Mouse (Mus musculus): Measurements from ENCODE around the gene Inpp4b. TPM values are rescaled to one million over a fixed set of nuclear protein-coding genes. Genes with fewer than 3 reads are reported as not detected.

The Inpp4b gene
- polyA plus RNA-seq, 1 experiment from 2014 or later, result 14.1 TPM

DNA sequence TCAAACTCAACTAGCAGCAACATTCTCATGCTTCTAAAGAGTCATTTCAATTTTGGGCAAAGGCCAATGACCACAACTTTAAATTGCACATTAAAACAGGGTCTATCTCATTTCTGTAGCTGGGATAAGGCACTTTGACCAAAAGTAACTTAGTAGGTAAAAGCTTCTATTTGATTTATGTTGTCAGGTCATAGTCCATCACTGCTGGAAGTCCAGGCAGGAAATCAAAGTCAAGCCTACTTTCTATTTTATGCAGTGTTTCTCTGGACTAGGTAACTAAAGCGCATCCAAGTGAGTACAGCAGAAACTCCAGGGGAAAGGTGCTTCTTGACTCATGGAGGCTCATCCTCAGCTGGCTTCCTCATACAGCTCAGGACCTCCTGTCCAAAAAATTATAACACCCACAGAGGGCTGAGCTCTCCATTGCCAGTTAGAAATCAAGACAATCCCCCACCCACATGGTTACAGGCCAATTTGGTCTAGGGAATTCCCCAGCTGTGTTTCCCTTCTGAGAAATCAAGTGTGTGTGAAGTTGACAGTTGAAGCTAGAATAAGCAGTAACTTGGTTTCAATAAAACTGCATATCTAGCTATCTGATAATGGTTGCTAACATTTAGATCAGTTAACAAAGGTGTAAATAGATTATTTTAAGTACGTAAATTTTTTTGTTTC lies 293.7 kb downstream of the Inpp4b start:
- Histone ChIP-seq H3K4me1 (0 out of 2 replicates have a peak, but pooled peaks cover 4% of the 10 kb centered on the region), H3K4me2 (no peak overlapping the region), H3K9ac (no peak overlapping the region), H3K4me3 (no peak overlapping the region), H3K9me3 (no peaks in the 10 kb centered on the region), H3K27me3 (no peaks in the 10 kb centered on the region), H3K36me3 (no peaks in the 10 kb centered on the region), H3K27ac (no peak overlapping the region)
- no peak for ATAC-seq (ENCODE audit: insufficient number of reproducible peaks, insufficient read depth, low FRiP score, low TSS enrichment, low read depth)
- WGBS, result 87% methylated on average over 2 of the region's 2 CpGs

DNA sequence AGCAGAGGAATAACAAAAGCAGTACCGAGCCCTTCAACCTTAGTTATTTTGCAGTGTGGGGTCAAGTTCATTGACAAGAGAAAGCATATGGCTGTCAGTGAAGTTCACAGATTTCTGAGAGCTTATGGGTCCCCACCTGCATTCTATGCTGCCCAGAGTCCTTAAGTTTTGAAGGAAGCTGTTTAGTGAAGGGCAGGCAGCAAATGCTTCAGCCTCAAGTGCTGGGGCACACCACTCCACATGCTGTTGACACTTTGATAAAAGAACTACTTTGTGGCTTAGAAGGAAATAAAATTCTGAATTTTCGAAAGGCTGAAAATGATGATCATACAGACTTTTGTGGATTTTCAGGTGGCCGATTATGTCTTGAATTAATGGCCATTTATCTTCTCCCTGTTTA lies 296.1 kb downstream of the Inpp4b start:
- H3K9me3 ChIP-seq, result no peaks in the 10 kb centered on the region
- 84% methylated on average over 3 of the region's 3 CpGs for WGBS
- 0 out of 2 replicates have a peak, but pooled peaks cover 4% of the 10 kb centered on the region for H3K4me1 ChIP-seq
- no peaks in the 10 kb centered on the region for H3K27me3 ChIP-seq
- no peak overlapping the region for H3K27ac ChIP-seq
- no peaks in the 10 kb centered on the region for H3K36me3 ChIP-seq
- no peak overlapping the region for H3K4me3 ChIP-seq
- no peak overlapping the region for H3K9ac ChIP-seq
- H3K4me2 ChIP-seq, result no peak overlapping the region
- no peak for ATAC-seq (ENCODE audit: insufficient number of reproducible peaks, insufficient read depth, low FRiP score, low TSS enrichment, low read depth)

DNA sequence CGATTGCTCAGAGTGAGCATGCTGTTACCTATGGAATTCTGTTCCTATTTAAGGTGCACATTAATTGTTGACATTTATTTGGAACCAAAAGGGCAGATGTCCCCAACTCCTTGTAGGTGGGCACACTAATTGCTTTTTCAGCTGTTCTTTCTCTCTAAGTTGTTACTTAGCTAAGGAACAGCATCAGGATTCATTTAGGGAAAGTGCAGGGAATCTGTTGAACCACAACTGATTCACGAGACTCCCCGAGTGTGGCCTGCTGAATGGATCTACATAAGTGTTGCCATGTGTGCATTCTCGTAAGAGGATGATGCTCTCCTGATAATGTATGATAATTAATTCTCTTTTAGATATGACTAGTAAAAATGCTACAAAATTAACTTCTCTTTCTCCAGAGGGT lies 297.5 kb downstream of the Inpp4b start:
- no peaks in the 10 kb centered on the region for H3K9me3 ChIP-seq
- ATAC-seq (ENCODE audit: insufficient number of reproducible peaks, insufficient read depth, low FRiP score, low TSS enrichment, low read depth), result no peak

DNA sequence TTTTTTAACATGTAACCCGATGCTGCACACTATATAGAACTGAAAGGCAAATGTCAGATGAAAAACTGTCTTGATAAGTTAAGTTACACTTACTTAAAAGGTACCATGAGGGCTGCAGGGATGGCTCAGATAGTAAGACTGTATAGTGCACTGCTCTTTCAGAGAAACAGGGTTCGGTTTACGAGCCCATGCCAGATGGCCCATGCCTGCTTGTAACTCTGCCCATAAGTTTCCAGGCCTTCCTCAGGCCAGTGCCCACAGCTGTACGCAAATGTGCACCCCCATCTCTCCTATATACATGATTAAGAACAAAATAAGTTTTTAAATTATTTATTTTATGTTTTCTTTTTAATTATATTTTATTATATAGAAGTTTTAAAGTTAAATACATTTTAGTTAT lies 300.7 kb downstream of the Inpp4b start:
- Histone ChIP-seq H3K36me3 (no peaks in the 10 kb centered on the region), H3K4me3 (no peak overlapping the region), H3K27me3 (no peaks in the 10 kb centered on the region), H3K4me1 (0 out of 2 replicates have a peak, but pooled peaks cover 4% of the 10 kb centered on the region), H3K9ac (no peak overlapping the region), H3K4me2 (no peak overlapping the region), H3K9me3 (no peaks in the 10 kb centered on the region), H3K27ac (no peak overlapping the region)
- 83% methylated on average over 4 of the region's 4 CpGs for WGBS
- no peak for ATAC-seq (ENCODE audit: insufficient number of reproducible peaks, insufficient read depth, low FRiP score, low TSS enrichment, low read depth)

More for the DNA sequence above, 297.5 kb downstream of the Inpp4b start:
- H3K4me2 ChIP-seq, result no peak overlapping the region
- H3K9ac ChIP-seq, result no peak overlapping the region
- 0 out of 2 replicates have a peak, but pooled peaks cover 4% of the 10 kb centered on the region for H3K4me1 ChIP-seq
- no peak overlapping the region for H3K27ac ChIP-seq
- no peaks in the 10 kb centered on the region for H3K27me3 ChIP-seq
- H3K4me3 ChIP-seq, result no peak overlapping the region
- no peaks in the 10 kb centered on the region for H3K36me3 ChIP-seq
- 45% methylated on average over 4 of the region's 4 CpGs for WGBS

DNA sequence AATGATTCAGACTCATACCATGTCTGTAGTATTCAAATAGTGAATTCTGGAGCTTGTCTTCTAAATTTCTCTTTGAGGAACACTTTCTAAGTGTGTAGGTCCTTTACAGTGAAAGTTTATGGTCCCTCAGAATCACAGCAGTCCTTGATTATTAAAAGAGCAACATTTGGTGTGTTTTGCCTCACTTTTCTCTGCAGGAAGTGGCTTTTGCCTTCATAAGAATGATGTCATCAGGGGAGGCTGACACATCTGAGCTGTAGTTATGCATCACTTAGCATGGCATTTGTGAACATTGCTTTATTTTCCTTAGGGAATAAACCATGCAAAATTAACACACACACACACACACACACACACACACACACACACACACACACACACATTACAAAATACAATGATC lies 349.8 kb downstream of the Inpp4b start:
- H3K27me3 ChIP-seq, result no peaks in the 10 kb centered on the region
- no peaks in the 10 kb centered on the region for H3K36me3 ChIP-seq
- H3K4me1 ChIP-seq, result no peaks in the 10 kb centered on the region
- H3K9me3 ChIP-seq, result no peaks in the 10 kb centered on the region
- H3K27ac ChIP-seq, result no peak overlapping the region
- H3K4me2 ChIP-seq, result no peak overlapping the region
- no peak for ATAC-seq (ENCODE audit: insufficient number of reproducible peaks, insufficient read depth, low FRiP score, low TSS enrichment, low read depth)
- H3K9ac ChIP-seq, result no peak overlapping the region
- H3K4me3 ChIP-seq, result no peak overlapping the region

DNA sequence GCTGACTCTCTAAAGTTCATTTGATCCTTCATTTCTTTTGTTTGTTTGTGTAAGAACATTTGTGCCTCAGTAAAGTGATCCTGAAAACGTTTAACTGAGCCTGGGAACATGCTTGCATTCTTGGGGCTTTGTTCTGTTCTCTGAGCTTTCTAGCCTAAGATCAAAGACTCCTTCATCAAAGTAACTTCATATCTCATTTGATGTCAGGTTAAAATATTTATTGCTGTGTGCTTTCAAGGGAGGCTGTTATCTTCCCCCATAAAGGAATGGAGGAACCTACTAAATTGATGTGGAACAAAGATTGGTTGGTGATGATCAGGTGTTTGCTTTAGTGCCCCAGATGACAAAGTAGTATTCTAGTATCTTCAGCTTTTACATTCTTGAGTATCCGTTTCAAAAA lies 352.5 kb downstream of the Inpp4b start:
- no peak for ATAC-seq (ENCODE audit: insufficient number of reproducible peaks, insufficient read depth, low FRiP score, low TSS enrichment, low read depth)
- Histone ChIP-seq H3K4me1 (no peaks in the 10 kb centered on the region), H3K9me3 (no peaks in the 10 kb centered on the region), H3K4me3 (no peak overlapping the region), H3K4me2 (no peak overlapping the region), H3K27me3 (no peaks in the 10 kb centered on the region), H3K27ac (no peak overlapping the region), H3K9ac (no peak overlapping the region), H3K36me3 (no peaks in the 10 kb centered on the region)
- WGBS, result 43% methylated on average over 2 of the region's 2 CpGs

DNA sequence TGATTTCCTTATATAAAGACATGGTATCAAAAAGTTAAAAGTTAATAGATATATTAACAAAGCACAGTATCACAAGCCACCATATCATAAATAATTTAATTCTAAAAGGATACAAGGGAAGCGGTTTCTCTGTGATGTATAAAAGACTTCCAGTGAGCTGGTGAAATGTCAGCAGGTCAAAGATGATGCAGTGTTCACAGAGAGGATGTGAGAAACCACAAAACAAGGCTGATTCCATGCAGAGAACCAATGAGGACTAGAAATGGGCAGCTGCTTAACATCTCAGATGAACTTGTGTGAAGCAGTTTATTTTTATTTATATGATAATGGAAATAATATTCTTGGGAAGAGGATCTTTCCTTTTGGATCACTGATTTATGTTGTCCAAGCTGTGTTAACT lies 359.7 kb downstream of the Inpp4b start:
- Histone ChIP-seq H3K4me1 (no peaks in the 10 kb centered on the region), H3K9me3 (no peaks in the 10 kb centered on the region), H3K27ac (no peak overlapping the region), H3K27me3 (no peaks in the 10 kb centered on the region), H3K4me3 (no peak overlapping the region), H3K9ac (no peak overlapping the region), H3K4me2 (no peak overlapping the region), H3K36me3 (no peaks in the 10 kb centered on the region)
- WGBS, result 84% methylated on average over 1 of the region's 1 CpGs
- ATAC-seq (ENCODE audit: insufficient number of reproducible peaks, insufficient read depth, low FRiP score, low TSS enrichment, low read depth), result no peak

DNA sequence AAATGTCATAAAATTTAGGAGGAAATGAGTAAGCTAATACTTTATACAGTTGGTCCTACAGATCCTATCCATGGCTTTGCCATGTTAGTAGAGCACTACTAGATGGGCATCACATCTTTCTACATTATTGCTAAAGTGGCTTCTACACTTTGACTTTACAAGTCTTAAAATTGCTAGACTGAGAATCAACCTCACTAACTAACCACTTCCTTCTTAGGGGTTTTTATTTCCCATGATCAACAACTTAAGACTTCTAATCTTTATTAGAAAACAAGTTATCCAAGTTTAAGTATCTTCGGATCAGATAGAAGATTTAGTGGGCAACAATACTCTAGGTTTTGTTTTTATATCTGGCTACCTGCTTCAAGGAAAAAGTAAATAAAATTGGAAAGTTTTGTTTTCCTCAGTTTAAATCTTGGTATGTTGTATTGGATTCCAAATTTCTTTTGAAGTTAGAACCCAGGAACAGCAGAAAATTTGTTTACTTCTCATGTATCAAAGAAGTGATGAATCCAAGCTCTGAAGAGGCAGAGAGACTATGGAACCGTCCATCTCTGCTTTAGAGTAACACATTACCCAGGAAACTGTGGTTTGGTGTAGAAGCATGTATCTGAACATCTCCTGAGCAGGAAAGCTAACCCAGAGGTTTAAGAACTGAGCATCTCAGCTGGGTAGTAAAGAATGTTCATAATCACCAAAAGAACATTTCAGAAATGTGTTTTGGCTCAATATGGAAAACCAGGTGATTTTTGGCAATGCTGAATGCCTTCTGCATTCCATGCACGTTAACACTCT lies 361.4 kb downstream of the Inpp4b start:
- ATAC-seq (ENCODE audit: insufficient number of reproducible peaks, insufficient read depth, low FRiP score, low TSS enrichment, low read depth), result no peak
- 72% methylated on average over 3 of the region's 3 CpGs for WGBS

DNA sequence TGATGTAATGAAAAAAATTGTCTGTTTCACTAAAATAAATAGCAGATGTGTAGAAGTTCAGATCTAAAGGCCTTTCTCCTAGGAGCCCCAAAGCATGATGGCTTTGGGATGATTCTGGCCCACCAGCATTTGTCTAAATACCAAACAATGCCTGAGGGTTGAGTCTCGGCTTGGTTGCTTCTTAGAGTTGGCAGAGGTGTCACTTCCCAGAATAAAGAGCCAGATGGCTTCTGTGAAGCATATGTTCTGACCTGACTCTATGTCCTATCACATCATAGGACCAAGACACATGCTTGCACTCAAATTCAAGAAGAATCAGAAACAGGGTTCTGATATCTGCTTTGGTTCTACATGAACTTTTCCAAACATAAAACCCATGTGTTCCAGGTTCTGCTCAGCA lies 365.1 kb downstream of the Inpp4b start:
- H3K4me3 ChIP-seq, result no peak overlapping the region

More for the DNA sequence above, 361.4 kb downstream of the Inpp4b start:
- Histone ChIP-seq H3K4me3 (no peak overlapping the region), H3K27me3 (no peaks in the 10 kb centered on the region), H3K9me3 (no peaks in the 10 kb centered on the region), H3K36me3 (no peaks in the 10 kb centered on the region), H3K4me1 (no peaks in the 10 kb centered on the region), H3K4me2 (no peak overlapping the region), H3K27ac (no peak overlapping the region), H3K9ac (no peak overlapping the region)

DNA sequence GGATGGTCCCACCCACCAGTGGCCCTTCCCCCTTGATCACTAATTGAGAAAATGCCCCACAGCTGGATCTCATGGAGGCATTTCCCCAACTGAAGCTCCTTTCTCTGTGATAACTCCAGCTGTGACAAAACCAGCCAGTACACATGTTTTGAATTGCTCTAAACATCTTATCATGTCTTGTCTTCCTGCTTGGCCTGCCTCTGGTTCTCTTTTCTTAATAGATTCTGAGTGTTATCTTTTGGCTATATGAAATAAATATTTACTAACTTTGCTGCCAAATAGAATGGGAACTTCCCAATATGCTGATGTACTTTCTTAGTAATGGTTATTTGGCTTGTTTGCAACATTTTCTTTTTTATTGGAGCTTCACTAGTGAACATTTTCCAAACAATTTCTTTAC lies 389.0 kb downstream of the Inpp4b start:
- Histone ChIP-seq H3K4me2 (no peak overlapping the region), H3K27me3 (no peaks in the 10 kb centered on the region), H3K36me3 (no peaks in the 10 kb centered on the region), H3K9me3 (no peaks in the 10 kb centered on the region), H3K4me1 (no peaks in the 10 kb centered on the region), H3K9ac (no peak overlapping the region), H3K27ac (no peak overlapping the region), H3K4me3 (no peak overlapping the region)
- ATAC-seq (ENCODE audit: insufficient number of reproducible peaks, insufficient read depth, low FRiP score, low TSS enrichment, low read depth), result no peak

More for the DNA sequence above, 365.1 kb downstream of the Inpp4b start:
- no peaks in the 10 kb centered on the region for H3K27me3 ChIP-seq
- no peaks in the 10 kb centered on the region for H3K9me3 ChIP-seq
- H3K9ac ChIP-seq, result no peak overlapping the region
- H3K36me3 ChIP-seq, result no peaks in the 10 kb centered on the region
- no peaks in the 10 kb centered on the region for H3K4me1 ChIP-seq
- no peak overlapping the region for H3K27ac ChIP-seq
- WGBS, result 28% methylated on average over 1 of the region's 1 CpGs
- no peak overlapping the region for H3K4me2 ChIP-seq
- no peak for ATAC-seq (ENCODE audit: insufficient number of reproducible peaks, insufficient read depth, low FRiP score, low TSS enrichment, low read depth)

DNA sequence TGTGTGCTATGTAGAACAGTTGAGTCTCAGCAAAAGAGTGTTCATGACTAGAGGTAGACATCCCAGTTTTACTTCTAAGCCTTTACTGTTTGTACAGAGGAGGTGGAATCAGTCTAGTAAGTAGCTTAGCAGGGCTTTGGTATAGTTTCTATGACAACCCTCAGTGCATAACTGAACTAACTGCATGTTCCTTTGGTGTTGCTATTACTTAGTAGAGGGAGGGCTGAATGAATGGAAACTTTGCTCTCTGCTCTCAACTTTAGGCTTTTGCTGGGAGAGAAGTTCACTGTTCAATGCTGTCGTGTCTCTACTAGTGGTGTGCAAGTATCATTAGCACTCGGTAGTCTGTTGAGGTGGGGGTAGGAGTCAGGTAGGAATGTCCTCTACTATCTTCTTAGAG lies 393.3 kb downstream of the Inpp4b start:
- Histone ChIP-seq H3K4me3 (no peak overlapping the region), H3K27ac (no peak overlapping the region), H3K4me1 (no peaks in the 10 kb centered on the region), H3K27me3 (no peaks in the 10 kb centered on the region), H3K4me2 (no peak overlapping the region), H3K9me3 (no peaks in the 10 kb centered on the region), H3K9ac (no peak overlapping the region), H3K36me3 (no peaks in the 10 kb centered on the region)
- 95% methylated on average over 2 of the region's 2 CpGs for WGBS
- no peak for ATAC-seq (ENCODE audit: insufficient number of reproducible peaks, insufficient read depth, low FRiP score, low TSS enrichment, low read depth)

DNA sequence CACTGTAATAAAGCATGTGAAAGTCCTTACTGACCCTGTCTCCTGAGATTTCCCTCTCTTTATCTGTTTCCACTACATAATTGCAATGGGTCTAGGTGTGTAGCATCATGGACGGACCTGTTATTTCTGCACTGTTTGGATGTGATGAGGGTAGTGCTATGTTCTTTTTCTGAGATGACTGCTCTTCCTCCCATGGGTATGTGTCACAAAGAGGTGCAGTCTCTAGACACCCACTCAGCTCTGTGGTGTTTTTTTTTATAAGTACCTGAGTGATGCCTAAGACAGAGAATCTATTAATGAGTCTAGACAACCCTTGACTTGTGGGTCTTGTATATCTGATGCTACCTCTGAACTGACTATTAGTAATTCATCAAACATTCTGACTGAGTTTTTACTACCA lies 393.7 kb downstream of the Inpp4b start:
- H3K9me3 ChIP-seq, result no peaks in the 10 kb centered on the region
- H3K4me3 ChIP-seq, result no peak overlapping the region
- 85% methylated on average over 1 of the region's 1 CpGs for WGBS
- H3K36me3 ChIP-seq, result no peaks in the 10 kb centered on the region
- ATAC-seq (ENCODE audit: insufficient number of reproducible peaks, insufficient read depth, low FRiP score, low TSS enrichment, low read depth), result no peak
- H3K9ac ChIP-seq, result no peak overlapping the region
- H3K4me1 ChIP-seq, result no peaks in the 10 kb centered on the region
- no peak overlapping the region for H3K4me2 ChIP-seq
- no peaks in the 10 kb centered on the region for H3K27me3 ChIP-seq
- H3K27ac ChIP-seq, result no peak overlapping the region
